Mouse (Mus musculus) forebrain, embryonic 11.5 days (tissue): ENCODE measurements around the gene Cntnap1. TPM values are rescaled to one million over a fixed set of nuclear protein-coding genes. Genes with fewer than 3 reads are reported as not detected.

Source experiments
- ATAC-seq: fragments of 200-750 bp; cut with Nextera tagmentation; replicated peaks from 2 replicates; pipeline ENCODE4 v1.8.0; 2017; ENCODE audit warnings: moderate TSS enrichment; ENCODE audit not compliant: low FRiP score
- DNase-seq: peaks from one replicate; pipeline ENCODE4 v3.0.0-alpha.2; 2017; ENCODE audit warnings: low spot score
- H3K27ac ChIP-seq: fragments of 300-500 bp; sonication (generic); 2 replicates; pipeline ENCODE4 v1.5.1; 2014; ENCODE audit warnings: low read depth, low read length
- H3K27me3 ChIP-seq: fragments of 300-500 bp; sonication (generic); 2 replicates; pipeline ENCODE4 v1.6.1; 2014; ENCODE audit warnings: mild to moderate bottlenecking, low read length, mixed read lengths; ENCODE audit not compliant: control insufficient read depth, insufficient read depth
- H3K36me3 ChIP-seq: fragments of 300-500 bp; sonication (generic); 2 replicates; pipeline ENCODE4 v1.6.1; 2014; ENCODE audit warnings: mild to moderate bottlenecking, low read length, moderate library complexity, mixed read lengths; ENCODE audit not compliant: control insufficient read depth, insufficient read depth
- H3K4me1 ChIP-seq: fragments of 300-500 bp; sonication (generic); replicated peaks from 2 replicates; pipeline ENCODE4 v1.6.1; 2014; ENCODE audit warnings: low read length, mixed read lengths; ENCODE audit not compliant: control insufficient read depth, insufficient read depth
- H3K4me2 ChIP-seq: fragments of 300-500 bp; sonication (generic); 2 replicates; pipeline ENCODE4 v1.6.1; 2014; ENCODE audit warnings: low read depth, mild to moderate bottlenecking, low read length, moderate library complexity, mixed read lengths; ENCODE audit not compliant: severe bottlenecking
- H3K4me3 ChIP-seq: fragments of 300-500 bp; sonication (generic); 2 replicates; pipeline ENCODE4 v1.5.1; 2014; ENCODE audit warnings: low read depth, low read length
- H3K9ac ChIP-seq: fragments of 300-500 bp; sonication (generic); 2 replicates; pipeline ENCODE4 v1.6.1; 2014; ENCODE audit warnings: low read length
- H3K9me3 ChIP-seq: fragments of 300-500 bp; sonication (generic); 2 replicates; pipeline ENCODE4 v1.6.1; 2016; ENCODE audit warnings: low read length, mixed read lengths; ENCODE audit not compliant: control insufficient read depth
- WGBS: fragments of 180-500 bp; shearing (Covaris S2); extraction: QIAGEN DNeasy Blood & Tissue Kit; methylation state at CpG from one replicate; pipeline ENCODE4 v1.1.7; 2014; 5-methylcytosine and 5-hydroxymethylcytosine counted together
- polyA plus RNA-seq: library from polyadenylated mRNA; unstranded; fragments of >200 nt; fragmentation: Nextera tagmentation; extraction: Ambion mirVana; gene quantifications from 2 replicates; pipeline ENCODE4 v1.2.1, GENCODE M21; 2014

Gene Cntnap1
- polyA plus RNA-seq, 1 experiment from 2014 or later: 0.55 TPM

GRCm38 (mm10) chr11:101164677-101165580, 5.4 kb upstream of the Cntnap1 start:
- Histone ChIP-seq H3K27me3 (peaks cover 72% of the 10 kb centered on the region), H3K4me3 (no peak overlapping the region), H3K4me2 (peak overlapping the region; percentile 45), H3K27ac (no peak overlapping the region), H3K36me3 (no peaks in the 10 kb centered on the region), H3K4me1 (peaks cover 17% of the 10 kb centered on the region), H3K9ac (no peak overlapping the region; the same call in 1 of the 2 replicates), H3K9me3 (no peaks in the 10 kb centered on the region)
- ATAC-seq: no peak
- 7% methylated on average over 35 of the region's 35 CpGs for WGBS
- no peak for DNase-seq

- DNase-seq: no peak
- Histone ChIP-seq H3K36me3 (no peaks in the 10 kb centered on the region), H3K9me3 (no peaks in the 10 kb centered on the region), H3K4me3 (no peak overlapping the region), H3K27ac (no peak overlapping the region), H3K4me1 (peaks cover 20% of the 10 kb centered on the region), H3K27me3 (peaks cover 76% of the 10 kb centered on the region), H3K4me2 (no peak overlapping the region), H3K9ac (no peak overlapping the region)
- 38% methylated on average over 14 of the region's 14 CpGs for WGBS
- ATAC-seq: no peak
Observed at GRCm38 (mm10) chr11:101166357-101166756, 4.0 kb upstream of the Cntnap1 start.

GRCm38 (mm10) chr11:101167211-101167962, 2.9 kb upstream of the Cntnap1 start:
- Histone ChIP-seq H3K27me3 (peaks cover 77% of the 10 kb centered on the region), H3K9me3 (no peaks in the 10 kb centered on the region), H3K36me3 (no peaks in the 10 kb centered on the region), H3K4me1 (peaks cover 25% of the 10 kb centered on the region), H3K4me3 (no peak overlapping the region), H3K9ac (no peak overlapping the region), H3K4me2 (no peak overlapping the region), H3K27ac (no peak overlapping the region)
- ATAC-seq (no peak), DNase-seq (no peak)
- WGBS: 44% methylated on average over 19 of the region's 19 CpGs

- no peak for DNase-seq
- peaks cover 77% of the 10 kb centered on the region for H3K27me3 ChIP-seq
- no peaks in the 10 kb centered on the region for H3K9me3 ChIP-seq
- H3K4me3 ChIP-seq: no peak overlapping the region
- no peak overlapping the region for H3K4me2 ChIP-seq
- H3K27ac ChIP-seq: no peak overlapping the region
- no peaks in the 10 kb centered on the region for H3K36me3 ChIP-seq
- H3K9ac ChIP-seq: no peak overlapping the region
- ATAC-seq: no peak
- 42% methylated on average over 8 of the region's 8 CpGs for WGBS
- H3K4me1 ChIP-seq: peaks cover 28% of the 10 kb centered on the region
Observed at GRCm38 (mm10) chr11:101167963-101168300, 2.4 kb upstream of the Cntnap1 start.

- DNase-seq (no peak), ATAC-seq (no peak)
- H3K4me1 ChIP-seq: peaks cover 32% of the 10 kb centered on the region
- no peak overlapping the region for H3K9ac ChIP-seq
- H3K27me3 ChIP-seq: peaks cover 77% of the 10 kb centered on the region
- no peak overlapping the region for H3K27ac ChIP-seq
- H3K4me3 ChIP-seq: no peak overlapping the region
- no peaks in the 10 kb centered on the region for H3K9me3 ChIP-seq
- WGBS: 61% methylated on average over 18 of the region's 18 CpGs
- H3K36me3 ChIP-seq: no peaks in the 10 kb centered on the region
- no peak overlapping the region for H3K4me2 ChIP-seq
Observed at GRCm38 (mm10) chr11:101168301-101168980, 1.9 kb upstream of the Cntnap1 start.

- 11% methylated on average over 17 of the region's 17 CpGs for WGBS
- H3K4me1 ChIP-seq: peaks cover 32% of the 10 kb centered on the region
Observed at GRCm38 (mm10) chr11:101169301-101170107, 819 bp upstream of the Cntnap1 start.

GRCm38 (mm10) chr11:101170811-101171610, 688 bp downstream of the Cntnap1 start, which contains the start of gene Plekhh3:
Gene Plekhh3 (minus strand): TSS chr11:101171351.
- under 1% methylated on average over 50 of the region's 50 CpGs for WGBS
- Histone ChIP-seq H3K27ac (peak within 1 kb of the TSS; percentile 59; the same call in 1 of the 2 replicates), H3K9ac (peak within 1 kb of the TSS; percentile 64), H3K27me3 (peaks cover 71% of the 10 kb centered on the region), H3K4me1 (peaks cover 26% of the 10 kb centered on the region), H3K36me3 (no peaks in the 10 kb centered on the region), H3K4me2 (peak within 1 kb of the TSS; percentile 82), H3K9me3 (no peaks in the 10 kb centered on the region), H3K4me3 (peak within 1 kb of the TSS; percentile 65)
- ATAC-seq (peak; percentile 94), DNase-seq (peak; percentile 98)

More at GRCm38 (mm10) chr11:101169301-101170107, 819 bp upstream of the Cntnap1 start:
- Histone ChIP-seq H3K9ac (peak overlapping the region; percentile 21), H3K36me3 (no peaks in the 10 kb centered on the region), H3K9me3 (no peaks in the 10 kb centered on the region), H3K27ac (no peak overlapping the region), H3K27me3 (peaks cover 74% of the 10 kb centered on the region), H3K4me2 (peak overlapping the region; percentile 70), H3K4me3 (peak overlapping the region; percentile 65)
- DNase-seq: no peak
- no peak for ATAC-seq
